Mouse (Mus musculus) urinary bladder, postnatal 14 days (tissue): Measurements from ENCODE around the gene Pdcd5.

Experiments
- DNase-seq: peaks from one replicate; pipeline ENCODE4 v3.0.0; 2021; ENCODE audit warnings: low spot score

The Pdcd5 gene

GRCm38 (mm10) chr7:35647101-35647698 lies at the start of gene Pdcd5:
Gene Pdcd5 (minus strand): TSS chr7:35647521.
- DNase-seq: peak; percentile 98

GRCm38 (mm10) chr7:35692641-35693040 lies 45.3 kb upstream of the Pdcd5 start:
- no peak for DNase-seq

GRCm38 (mm10) chr7:35692117-35692516 lies 44.8 kb upstream of the Pdcd5 start:
- DNase-seq: no peak

GRCm38 (mm10) chr7:35688781-35689349 lies 41.5 kb upstream of the Pdcd5 start:
- DNase-seq: no peak

GRCm38 (mm10) chr7:35688276-35688675 lies 41.0 kb upstream of the Pdcd5 start:
- no peak for DNase-seq

- DNase-seq: peak; percentile 10
Observed at GRCm38 (mm10) chr7:35687229-35687628, 39.9 kb upstream of the Pdcd5 start.

GRCm38 (mm10) chr7:35686756-35687155 lies 39.4 kb upstream of the Pdcd5 start:
- DNase-seq: peak; percentile 56

GRCm38 (mm10) chr7:35686216-35686615 lies 38.9 kb upstream of the Pdcd5 start:
- DNase-seq: no peak

- no peak for DNase-seq
Observed at GRCm38 (mm10) chr7:35683409-35684122, 36.2 kb upstream of the Pdcd5 start.

GRCm38 (mm10) chr7:35681559-35681958 lies 34.2 kb upstream of the Pdcd5 start:
- no peak for DNase-seq

GRCm38 (mm10) chr7:35678976-35679375 lies 31.7 kb upstream of the Pdcd5 start:
- no peak for DNase-seq

- no peak for DNase-seq
Observed at GRCm38 (mm10) chr7:35668066-35669041, 21.0 kb upstream of the Pdcd5 start.

GRCm38 (mm10) chr7:35663790-35664376 lies 16.6 kb upstream of the Pdcd5 start:
- DNase-seq: no peak

- DNase-seq: peak; percentile 36
Observed at GRCm38 (mm10) chr7:35659173-35659572, 11.9 kb upstream of the Pdcd5 start.

GRCm38 (mm10) chr7:35657829-35658228 lies 10.5 kb upstream of the Pdcd5 start:
- DNase-seq: no peak

- no peak for DNase-seq
Observed at GRCm38 (mm10) chr7:35651583-35652270, 4.4 kb upstream of the Pdcd5 start.

GRCm38 (mm10) chr7:35650716-35651410 lies 3.5 kb upstream of the Pdcd5 start:
- DNase-seq: no peak

- peak; percentile 36 for DNase-seq
Observed at GRCm38 (mm10) chr7:35649071-35649470, 1.8 kb upstream of the Pdcd5 start.

GRCm38 (mm10) chr7:35648239-35649069 lies 1.1 kb upstream of the Pdcd5 start:
- no peak for DNase-seq
